Mouse (Mus musculus) olfactory bulb, adult 2 months (tissue): ENCODE results near the gene T2. TPM values are rescaled to one million over a fixed set of nuclear protein-coding genes. Genes with fewer than 3 reads are reported as not detected.
"Not testable (repeated sequence)": the region's sequence is repeated elsewhere in the genome, so short reads cannot be mapped to it uniquely, and the experiment has no call there.

Experiments
- H3K27ac ChIP-seq: fragments of 200-500 bp; 2 replicates; pipeline ENCODE4 v1.5.1; 2012; ENCODE audit warnings: low read depth, low read length; ENCODE audit not compliant: insufficient read depth
- H3K4me1 ChIP-seq: fragments of 200-500 bp; 2 replicates; pipeline ENCODE4 v1.6.1; 2012; ENCODE audit warnings: low read length; ENCODE audit not compliant: control insufficient read depth, insufficient read depth
- H3K4me3 ChIP-seq: fragments of 200-500 bp; 2 replicates; pipeline ENCODE4 v1.5.1; 2012; ENCODE audit warnings: mild to moderate bottlenecking, low read depth, low read length, moderate library complexity; ENCODE audit not compliant: insufficient read depth
- CTCF ChIP-seq: fragments of 200-500 bp; IDR thresholded peaks from 2 replicates; pipeline ENCODE4 v1.5.1; 2012; ENCODE audit warnings: low read depth, mild to moderate bottlenecking, low read length, moderate library complexity; ENCODE audit not compliant: insufficient read depth
- POLR2A ChIP-seq: fragments of 200-500 bp; IDR thresholded peaks from 2 replicates; pipeline ENCODE4 v1.6.1; 2012; ENCODE audit warnings: mild to moderate bottlenecking, low read depth, low read length, moderate library complexity; ENCODE audit not compliant: insufficient read depth
- WGBS: fragments of 180-500 bp; shearing (Covaris S2); methylation state at CpG from one replicate; pipeline ENCODE4 v1.1.7; 2018; 5-methylcytosine and 5-hydroxymethylcytosine counted together
- polyA plus RNA-seq: library from polyadenylated mRNA; stranded (reverse); fragments of >200 nt; gene quantifications from 2 replicates; pipeline ENCODE4 v1.2.4, GENCODE M21; 2012; ENCODE audit warnings: low replicate concordance; ENCODE audit not compliant: missing spikeins, insufficient read depth, insufficient read length

T2 gene
- not detected in 2 replicates for polyA plus RNA-seq

DNA sequence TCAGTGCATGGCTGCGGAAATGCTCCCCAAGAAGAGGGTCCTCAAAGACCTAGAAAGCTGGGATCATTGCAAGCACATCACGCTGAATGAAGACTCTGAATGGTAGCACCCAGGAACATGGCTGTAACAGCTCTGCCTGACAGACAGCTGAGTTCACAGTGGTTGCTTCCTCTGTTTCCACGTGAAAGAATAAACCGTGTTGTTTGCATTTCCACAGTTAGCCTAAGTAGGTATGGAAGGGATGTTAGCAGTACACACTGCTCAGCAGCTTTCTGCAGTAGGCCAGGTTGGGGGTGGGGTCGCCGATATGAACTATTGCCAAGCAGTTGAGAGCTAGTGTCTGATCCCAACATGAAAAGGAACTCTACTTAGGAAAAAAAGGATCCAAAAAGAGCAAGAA, at the start of gene T2:
T2 (plus strand) TSS at position 301 of the 400 bp plus-strand sequence.
- WGBS: 83% methylated on average over 6 of the region's 6 CpGs
- Histone ChIP-seq H3K4me3 (no peak within 1 kb of the TSS), H3K27ac (no peak within 1 kb of the TSS), H3K4me1 (no peaks in the 10 kb centered on the region)
- TF ChIP-seq CTCF (no peak), POLR2A (no peak)

DNA sequence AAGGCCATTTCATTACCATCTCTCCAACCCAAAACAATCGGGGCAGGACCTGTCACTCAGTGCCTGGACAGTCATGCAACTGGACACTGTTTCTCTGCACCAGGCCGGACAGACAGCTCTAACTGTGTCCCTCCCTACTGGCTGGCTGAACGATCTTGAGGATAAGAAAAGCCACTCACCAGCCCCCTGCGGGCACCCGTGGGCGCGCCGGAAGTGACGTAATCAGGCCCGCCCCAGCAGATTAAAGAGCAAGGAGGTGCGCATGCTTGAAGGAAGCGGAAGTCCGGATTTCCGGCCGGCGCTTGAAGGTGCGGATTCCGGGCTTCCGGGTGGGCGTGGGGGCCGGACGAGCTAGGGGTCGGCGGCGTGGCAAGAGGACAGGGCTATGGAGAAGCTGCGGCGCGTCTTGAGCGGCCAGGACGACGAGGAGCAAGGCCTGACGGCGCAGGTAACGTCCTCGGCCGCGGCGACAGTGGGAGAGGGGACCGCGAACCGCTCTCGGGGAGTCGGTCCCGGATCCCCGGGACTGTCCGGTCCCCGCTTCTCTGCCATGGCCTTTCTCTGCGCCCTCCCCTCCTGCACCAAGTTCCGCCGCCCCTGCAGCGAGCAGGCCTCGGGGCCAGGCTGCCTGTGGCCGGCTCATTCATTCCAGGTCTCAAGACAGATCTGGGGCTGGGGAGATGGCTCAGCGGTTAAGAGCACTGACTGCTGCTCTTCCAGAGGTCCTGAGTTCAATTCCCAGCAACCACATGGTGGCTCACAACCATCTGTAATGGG, 44.8 kb upstream of the T2 start, which contains the start of gene Sft2d1:
Sft2d1 (plus strand) TSS at position 265 of the 777 bp plus-strand sequence.
- WGBS: under 1% methylated on average over 54 of the region's 54 CpGs
- peak within 1 kb of the TSS; percentile 99 for H3K4me3 ChIP-seq
- TF ChIP-seq CTCF: no peak
- TF ChIP-seq POLR2A: peak; percentile 71; the same call in 1 of the 2 replicates
- H3K27ac ChIP-seq: peak within 1 kb of the TSS; percentile 93
- peaks cover 12% of the 10 kb centered on the region for H3K4me1 ChIP-seq

DNA sequence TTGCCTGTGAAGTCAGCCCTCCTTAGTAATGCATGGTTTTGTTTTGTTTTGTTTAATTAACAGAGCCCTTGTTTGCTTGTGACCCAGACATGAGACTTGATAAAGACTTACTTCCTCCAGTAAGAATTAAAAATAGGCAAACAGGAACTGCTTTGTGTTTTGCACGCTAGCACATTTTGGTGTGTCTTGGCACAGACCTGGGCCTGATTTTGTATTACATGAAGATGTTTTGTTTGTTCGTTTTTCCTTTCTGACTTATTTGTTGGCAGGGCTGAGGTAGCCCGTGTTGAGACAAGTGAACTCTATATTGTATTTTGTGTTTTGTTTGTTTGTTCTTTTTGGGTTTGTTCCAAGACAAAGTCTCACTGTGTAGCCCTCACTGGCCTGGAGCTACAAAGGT, 44.0 kb upstream of the T2 start:
- 17% methylated on average over 3 of the region's 3 CpGs for WGBS
- TF ChIP-seq CTCF: no peak
- TF ChIP-seq POLR2A: no peak
- H3K4me1 ChIP-seq: peaks cover 12% of the 10 kb centered on the region
- no peak overlapping the region for H3K27ac ChIP-seq
- H3K4me3 ChIP-seq: peak overlapping the region; percentile 99; the same call in 1 of the 2 replicates

DNA sequence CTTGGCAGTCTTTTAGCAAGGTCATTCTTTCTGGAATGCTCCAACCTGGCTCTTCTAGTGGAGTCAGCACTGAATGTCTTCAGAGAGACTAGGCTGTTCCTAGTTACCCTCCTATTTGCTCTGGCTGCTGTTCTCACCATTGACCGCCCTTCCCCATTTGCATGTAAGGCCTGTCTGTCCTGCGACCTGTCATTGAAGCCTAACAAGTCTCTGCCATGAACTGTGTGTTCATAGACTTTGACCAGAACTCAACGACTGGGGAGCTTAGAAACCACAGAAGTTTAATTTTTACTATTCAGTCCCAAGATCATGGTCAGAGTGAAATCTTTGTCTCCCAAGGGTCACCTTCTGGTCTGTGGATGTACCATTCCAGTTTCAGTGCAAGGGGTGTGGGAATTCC, 41.8 kb upstream of the T2 start:
- TF ChIP-seq POLR2A (no peak), CTCF (no peak)
- Histone ChIP-seq H3K27ac (no peak overlapping the region), H3K4me1 (peaks cover 10% of the 10 kb centered on the region), H3K4me3 (no peak overlapping the region)
- 90% methylated on average over 3 of the region's 3 CpGs for WGBS

DNA sequence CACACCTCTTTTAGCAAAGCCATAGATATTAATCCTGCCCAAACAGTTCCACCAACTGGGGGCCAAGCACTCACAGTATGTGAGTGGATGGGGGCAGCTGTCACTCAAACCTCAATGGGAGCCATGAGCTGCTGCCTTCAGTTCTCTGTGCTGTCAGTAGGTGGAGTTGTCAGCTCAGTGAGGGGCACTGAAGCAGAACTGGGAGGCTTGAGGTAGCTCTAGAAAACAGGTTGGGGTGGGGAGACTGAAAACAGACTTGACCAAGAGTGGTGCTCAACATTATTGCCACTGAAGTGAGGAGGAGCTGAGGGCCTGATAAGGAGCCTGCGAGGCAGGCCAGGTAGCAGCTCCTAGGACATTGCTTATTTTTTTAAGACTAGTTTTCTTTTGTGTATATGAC, 39.5 kb upstream of the T2 start:
- TF ChIP-seq CTCF: no peak
- no peak for TF ChIP-seq POLR2A
- WGBS: 96% methylated on average over 1 of the region's 1 CpGs
- no peak overlapping the region for H3K4me3 ChIP-seq
- H3K4me1 ChIP-seq: peaks cover 13% of the 10 kb centered on the region
- H3K27ac ChIP-seq: no peak overlapping the region

DNA sequence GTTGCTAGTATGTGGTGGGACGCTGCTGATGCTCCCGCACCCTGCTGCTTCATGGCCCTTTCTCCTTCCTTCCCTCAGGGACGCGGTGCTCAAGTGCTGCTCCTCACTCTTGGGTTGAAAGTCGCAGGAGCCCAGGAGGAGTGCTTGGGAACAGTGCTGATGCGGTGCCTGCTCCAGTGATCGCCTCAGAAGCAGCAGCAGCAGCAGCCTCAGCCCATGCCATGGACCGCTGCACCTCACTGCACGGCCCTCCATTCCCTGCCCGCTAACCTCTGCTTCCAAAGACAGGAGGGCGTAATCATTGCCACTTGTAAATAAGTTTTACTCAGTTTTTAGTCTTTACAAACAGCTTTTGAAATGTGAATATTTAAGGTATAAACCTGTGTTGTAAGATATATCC, 28.9 kb upstream of the T2 start:
- H3K4me1 ChIP-seq: not testable (repeated sequence)
- 83% methylated on average over 10 of the region's 11 CpGs for WGBS

DNA sequence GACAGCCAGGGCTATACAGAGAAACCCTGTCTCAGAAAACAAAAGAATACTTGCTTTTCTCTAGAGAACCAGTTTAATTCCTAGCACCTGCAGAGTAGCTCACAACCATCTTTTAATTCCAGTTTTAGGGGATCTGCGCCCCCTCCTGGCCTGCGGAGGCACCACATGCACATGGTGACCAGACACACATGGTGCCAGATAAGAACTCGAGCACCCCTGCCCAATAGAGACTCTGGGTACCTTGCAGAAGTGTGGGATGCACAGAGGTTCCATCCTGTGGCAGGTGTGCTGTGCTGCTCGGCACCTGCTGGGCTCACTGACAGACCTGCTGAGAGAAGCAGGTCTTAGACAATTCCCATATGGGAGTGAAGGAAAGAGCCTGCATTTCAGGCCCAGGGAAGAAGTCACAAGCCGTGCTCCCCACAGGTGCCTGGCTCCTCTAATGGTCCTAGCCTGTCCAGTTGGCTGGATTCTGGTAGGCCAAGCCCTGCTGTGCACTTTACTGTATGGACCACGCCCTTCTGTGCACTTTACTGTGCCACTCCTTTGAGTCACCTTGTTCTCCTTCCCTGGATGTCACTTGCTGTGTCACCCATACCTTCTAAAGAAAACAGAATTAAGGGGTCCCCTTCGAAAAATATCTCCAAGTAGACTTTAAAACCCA, 27.1 kb upstream of the T2 start:
- WGBS: 74% methylated on average over 7 of the region's 7 CpGs
- TF ChIP-seq POLR2A (no peak), CTCF (no peak)

More for the DNA sequence above, 28.9 kb upstream of the T2 start:
- H3K27ac ChIP-seq, H3K4me3 ChIP-seq: not testable (repeated sequence)

DNA sequence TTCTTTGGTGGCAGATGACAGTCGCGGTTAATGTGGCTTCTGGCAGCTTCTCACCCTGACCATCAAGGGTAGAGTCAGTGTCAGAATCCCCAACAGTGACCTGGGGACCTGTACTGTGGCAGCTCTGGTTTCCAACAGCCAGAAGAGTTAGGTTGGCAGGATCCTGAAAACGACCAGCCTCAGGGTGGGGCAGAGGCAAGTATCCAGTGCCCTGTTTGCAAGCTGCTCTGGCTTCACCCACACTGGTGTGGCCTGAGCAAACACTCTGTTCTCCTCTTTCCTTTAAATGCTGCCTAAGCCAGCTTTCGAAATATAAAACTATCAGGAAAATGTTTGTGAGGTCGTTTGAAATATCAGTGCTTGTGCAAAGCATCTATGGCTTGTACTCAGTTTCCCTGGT, 25.2 kb upstream of the T2 start:
- WGBS: 77% methylated on average over 5 of the region's 5 CpGs
- no peak overlapping the region for H3K4me3 ChIP-seq
- no peak overlapping the region for H3K27ac ChIP-seq
- TF ChIP-seq POLR2A (no peak), CTCF (no peak)
- H3K4me1 ChIP-seq: no peaks in the 10 kb centered on the region

More for the DNA sequence above, 27.1 kb upstream of the T2 start:
- no peaks in the 10 kb centered on the region for H3K4me1 ChIP-seq
- H3K4me3 ChIP-seq: no peak overlapping the region
- H3K27ac ChIP-seq: no peak overlapping the region

DNA sequence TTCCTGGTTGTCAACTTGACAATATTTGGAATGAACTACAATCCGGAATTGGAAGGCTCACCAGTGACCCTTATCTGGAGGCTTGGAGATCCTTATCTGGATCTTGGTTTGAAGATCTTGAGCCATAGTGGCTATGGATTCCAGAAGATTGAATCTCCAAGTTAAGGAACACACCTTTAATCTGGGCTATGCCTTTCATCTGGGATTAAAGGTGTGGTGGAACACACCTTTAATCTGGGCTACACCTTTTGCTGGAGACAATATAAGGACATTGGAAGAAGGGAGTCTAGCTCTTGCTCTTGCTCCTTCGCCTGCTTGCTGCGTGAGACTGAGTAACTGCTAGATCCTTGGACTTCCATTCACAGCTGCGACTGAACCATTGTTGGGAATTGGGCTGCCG, 18.6 kb upstream of the T2 start, which contains the start of gene Prr18:
Prr18 (plus strand) TSS at position 301 of the 400 bp plus-strand sequence.
- WGBS: 92% methylated on average over 1 of the region's 5 CpGs
- peaks cover 17% of the 10 kb centered on the region for H3K4me1 ChIP-seq
- H3K4me3 ChIP-seq, H3K27ac ChIP-seq: not testable (repeated sequence)
